Mouse (Mus musculus): ENCODE data around the gene Cemip2. TPM values are rescaled to one million over a fixed set of nuclear protein-coding genes. Genes with fewer than 3 reads are reported as not detected.
A peak's percentile ranks its signal among the peaks of the same experiment; 100 is the strongest.

Cemip2 gene
- polyA plus RNA-seq, 1 experiment, result 8.1 TPM

- peak; percentile 63 to 84 for DNase-seq (ENCODE audit: extremely low spot score in 1 of 2, low spot score in 1 of 2)
Measured at GRCm38 (mm10) chr19:21805305-21805704, 27.2 kb downstream of the Cemip2 start.

- no peak for DNase-seq (ENCODE audit: extremely low spot score in 1 of 2, low spot score in 1 of 2)
Measured at GRCm38 (mm10) chr19:21810135-21810534, 32.0 kb downstream of the Cemip2 start.

- DNase-seq (ENCODE audit: extremely low spot score in 1 of 2, low spot score in 1 of 2), result no peak
Measured at GRCm38 (mm10) chr19:21813560-21813959, 35.4 kb downstream of the Cemip2 start.

GRCm38 (mm10) chr19:21814433-21815020 lies 36.4 kb downstream of the Cemip2 start:
- no peak for DNase-seq (ENCODE audit: extremely low spot score in 1 of 2, low spot score in 1 of 2)

GRCm38 (mm10) chr19:21816260-21816659 lies 38.1 kb downstream of the Cemip2 start:
- no peak for DNase-seq (ENCODE audit: extremely low spot score in 1 of 2, low spot score in 1 of 2)

- no peak for DNase-seq (ENCODE audit: extremely low spot score in 1 of 2, low spot score in 1 of 2)
Measured at GRCm38 (mm10) chr19:21818021-21818725, 40.0 kb downstream of the Cemip2 start.

- DNase-seq (ENCODE audit: extremely low spot score in 1 of 2, low spot score in 1 of 2), result peak in 1 of 2 experiments; percentile 15
Measured at GRCm38 (mm10) chr19:21819585-21819984, 41.4 kb downstream of the Cemip2 start.

GRCm38 (mm10) chr19:21820126-21820525 lies 42.0 kb downstream of the Cemip2 start:
- DNase-seq (ENCODE audit: extremely low spot score in 1 of 2, low spot score in 1 of 2), result no peak

GRCm38 (mm10) chr19:21821877-21822276 lies 43.7 kb downstream of the Cemip2 start:
- DNase-seq (ENCODE audit: extremely low spot score in 1 of 2, low spot score in 1 of 2), result no peak

GRCm38 (mm10) chr19:21824146-21824545 lies 46.0 kb downstream of the Cemip2 start:
- no peak for DNase-seq (ENCODE audit: extremely low spot score in 1 of 2, low spot score in 1 of 2)

GRCm38 (mm10) chr19:21825128-21825885 lies 47.2 kb downstream of the Cemip2 start:
- no peak for DNase-seq (ENCODE audit: extremely low spot score in 1 of 2, low spot score in 1 of 2)

GRCm38 (mm10) chr19:21833416-21833992 lies 55.4 kb downstream of the Cemip2 start:
- DNase-seq (ENCODE audit: extremely low spot score in 1 of 2, low spot score in 1 of 2), result no peak

- DNase-seq (ENCODE audit: extremely low spot score in 1 of 2, low spot score in 1 of 2), result no peak
Measured at GRCm38 (mm10) chr19:21834952-21835351, 56.8 kb downstream of the Cemip2 start.

- no peak for DNase-seq (ENCODE audit: extremely low spot score in 1 of 2, low spot score in 1 of 2)
Measured at GRCm38 (mm10) chr19:21850721-21851120, 72.6 kb downstream of the Cemip2 start.

- no peak for DNase-seq (ENCODE audit: extremely low spot score in 1 of 2, low spot score in 1 of 2)
Measured at GRCm38 (mm10) chr19:21854526-21855228, 76.5 kb downstream of the Cemip2 start.

- no peak for DNase-seq (ENCODE audit: extremely low spot score in 1 of 2, low spot score in 1 of 2)
Measured at GRCm38 (mm10) chr19:21855421-21856128, 77.4 kb downstream of the Cemip2 start.

- DNase-seq (ENCODE audit: extremely low spot score in 1 of 2, low spot score in 1 of 2), result no peak
Measured at GRCm38 (mm10) chr19:21858846-21859521, 80.8 kb downstream of the Cemip2 start.

- no peak for DNase-seq (ENCODE audit: extremely low spot score in 1 of 2, low spot score in 1 of 2)
Measured at GRCm38 (mm10) chr19:21860132-21860531, 82.0 kb downstream of the Cemip2 start.

- no peak for DNase-seq (ENCODE audit: extremely low spot score in 1 of 2, low spot score in 1 of 2)
Measured at GRCm38 (mm10) chr19:21860894-21861293, 82.8 kb downstream of the Cemip2 start.
